Mouse (Mus musculus) forebrain, postnatal 0 days (tissue): ENCODE results near the gene Ap5s1. TPM values are rescaled to one million over a fixed set of nuclear protein-coding genes. Genes with fewer than 3 reads are reported as not detected.

Source experiments
- ATAC-seq: fragments of 200-750 bp; cut with Nextera tagmentation; 2 replicates; pipeline ENCODE4 v1.8.0; 2017; ENCODE audit warnings: mild to moderate bottlenecking, moderate library complexity
- DNase-seq: peaks from one replicate; pipeline ENCODE4 v3.0.0-alpha.2; 2015
- H3K27ac ChIP-seq: fragments of 300-500 bp; sonication (generic); 2 replicates; pipeline ENCODE4 v1.5.1; 2014; ENCODE audit warnings: low read depth, mild to moderate bottlenecking, antibody characterized with exemption, low read length, moderate library complexity, mixed read lengths
- H3K27me3 ChIP-seq: fragments of 300-500 bp; sonication (generic); 2 replicates; pipeline ENCODE4 v1.6.1; 2014; ENCODE audit warnings: mild to moderate bottlenecking, low read length, mixed read lengths; ENCODE audit not compliant: insufficient read depth
- H3K36me3 ChIP-seq: fragments of 300-500 bp; sonication (generic); 2 replicates; pipeline ENCODE4 v1.6.1; 2014; ENCODE audit warnings: mild to moderate bottlenecking, moderate library complexity; ENCODE audit not compliant: insufficient read depth
- H3K4me1 ChIP-seq: fragments of 300-500 bp; sonication (generic); 2 replicates; pipeline ENCODE4 v1.6.1; 2014; ENCODE audit warnings: antibody characterized with exemption; ENCODE audit not compliant: insufficient read depth
- H3K4me2 ChIP-seq: fragments of 300-500 bp; sonication (generic); 2 replicates; pipeline ENCODE4 v1.6.1; 2014; ENCODE audit warnings: low read depth, mild to moderate bottlenecking, moderate library complexity
- H3K4me3 ChIP-seq: fragments of 300-500 bp; sonication (generic); 2 replicates; pipeline ENCODE4 v1.5.1; 2014; ENCODE audit warnings: low read depth, low read length, mixed read lengths
- H3K9ac ChIP-seq: fragments of 300-500 bp; sonication (generic); 2 replicates; pipeline ENCODE4 v1.6.1; 2014; ENCODE audit warnings: mild to moderate bottlenecking
- H3K9me3 ChIP-seq: fragments of 300-500 bp; sonication (generic); 2 replicates; pipeline ENCODE4 v1.6.1; 2016; ENCODE audit warnings: low read length
- CTCF ChIP-seq: sonication (generic); IDR thresholded peaks from 2 replicates; pipeline ENCODE4 v1.5.1; 2016; ENCODE audit warnings: antibody characterized with exemption, control low read depth, low read depth
- WGBS: fragments of 180-500 bp; shearing (Covaris S2); extraction: QIAGEN DNeasy Blood & Tissue Kit; methylation state at CpG from one replicate; pipeline ENCODE4 v1.1.7; 2014; 5-methylcytosine and 5-hydroxymethylcytosine counted together
- polyA plus RNA-seq: library from polyadenylated mRNA; unstranded; fragments of >200 nt; fragmentation: Nextera tagmentation; extraction: Ambion mirVana; gene quantifications from 2 replicates; pipeline ENCODE4 v1.2.1, GENCODE M21; 2015
- total RNA-seq: library from RNA; depleted of rRNA; stranded (reverse); fragments of >200 nt; gene quantifications from 2 replicates; pipeline ENCODE4 v1.2.3, GENCODE M21; 2014

Ap5s1 gene
- total and polyA plus RNA-seq, 2 experiments from 2014 or later: 36.8 to 40.7 TPM

DNA sequence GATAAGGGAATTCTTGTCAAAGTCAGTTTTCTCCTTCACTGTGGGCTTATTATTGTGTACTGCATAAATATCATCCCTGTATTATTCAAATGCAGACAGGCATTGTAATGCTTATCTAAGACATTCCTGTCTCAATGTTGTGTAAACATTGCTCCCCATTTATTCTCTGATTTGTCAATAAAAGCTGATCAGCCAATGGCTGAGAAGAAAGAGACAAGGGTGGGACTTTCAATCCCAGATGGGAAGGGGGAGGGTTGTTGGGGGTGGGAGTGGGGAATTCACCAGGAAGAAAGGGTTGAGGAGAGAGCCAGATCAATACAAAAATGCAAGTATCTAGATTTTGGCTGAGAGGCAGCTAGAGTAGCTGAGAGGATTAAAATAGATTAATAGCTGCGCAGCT is 38.0 kb upstream of the Ap5s1 start:
- H3K4me1 ChIP-seq: 0 out of 2 replicates have a peak, but pooled peaks cover 2% of the 10 kb centered on the region
- H3K36me3 ChIP-seq: 0 out of 2 replicates have a peak, but pooled peaks cover 14% of the 10 kb centered on the region
- WGBS: 55% methylated on average over 1 of the region's 1 CpGs
- DNase-seq: no peak
- TF ChIP-seq CTCF: no peak
- H3K27ac ChIP-seq: no peak overlapping the region
- peak; percentile 40; the same call in 1 of the 2 replicates for ATAC-seq
- no peaks in the 10 kb centered on the region for H3K27me3 ChIP-seq
- no peak overlapping the region for H3K4me3 ChIP-seq
- no peaks in the 10 kb centered on the region for H3K9me3 ChIP-seq
- no peak overlapping the region for H3K9ac ChIP-seq
- H3K4me2 ChIP-seq: no peak overlapping the region

DNA sequence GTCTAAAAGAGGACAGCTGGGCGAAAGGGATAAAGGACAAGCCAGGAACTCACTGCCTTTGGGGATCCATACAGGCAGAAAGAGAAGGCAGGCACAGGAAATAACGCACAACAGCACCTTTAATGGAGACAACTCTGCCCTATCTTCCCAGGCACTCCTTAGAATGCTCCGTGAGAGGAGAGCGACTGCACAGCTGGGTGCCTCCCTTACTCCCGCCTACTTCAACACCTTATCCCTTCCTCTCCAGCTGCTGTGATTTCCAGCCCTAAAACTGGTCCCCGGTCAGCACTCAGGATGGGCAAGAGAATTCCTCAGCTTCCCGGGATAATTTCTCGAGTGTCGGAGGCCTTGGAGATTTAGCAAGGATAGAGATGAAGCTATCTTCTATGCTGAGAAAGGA is 35.9 kb upstream of the Ap5s1 start:
- Histone ChIP-seq H3K4me3 (no peak overlapping the region), H3K27me3 (no peaks in the 10 kb centered on the region), H3K27ac (no peak overlapping the region), H3K36me3 (0 out of 2 replicates have a peak, but pooled peaks cover 14% of the 10 kb centered on the region), H3K9me3 (no peaks in the 10 kb centered on the region), H3K4me1 (0 out of 2 replicates have a peak, but pooled peaks cover 9% of the 10 kb centered on the region), H3K9ac (no peak overlapping the region), H3K4me2 (no peak overlapping the region)
- no peak for TF ChIP-seq CTCF
- WGBS: 34% methylated on average over 9 of the region's 9 CpGs
- DNase-seq (no peak), ATAC-seq (no peak)

DNA sequence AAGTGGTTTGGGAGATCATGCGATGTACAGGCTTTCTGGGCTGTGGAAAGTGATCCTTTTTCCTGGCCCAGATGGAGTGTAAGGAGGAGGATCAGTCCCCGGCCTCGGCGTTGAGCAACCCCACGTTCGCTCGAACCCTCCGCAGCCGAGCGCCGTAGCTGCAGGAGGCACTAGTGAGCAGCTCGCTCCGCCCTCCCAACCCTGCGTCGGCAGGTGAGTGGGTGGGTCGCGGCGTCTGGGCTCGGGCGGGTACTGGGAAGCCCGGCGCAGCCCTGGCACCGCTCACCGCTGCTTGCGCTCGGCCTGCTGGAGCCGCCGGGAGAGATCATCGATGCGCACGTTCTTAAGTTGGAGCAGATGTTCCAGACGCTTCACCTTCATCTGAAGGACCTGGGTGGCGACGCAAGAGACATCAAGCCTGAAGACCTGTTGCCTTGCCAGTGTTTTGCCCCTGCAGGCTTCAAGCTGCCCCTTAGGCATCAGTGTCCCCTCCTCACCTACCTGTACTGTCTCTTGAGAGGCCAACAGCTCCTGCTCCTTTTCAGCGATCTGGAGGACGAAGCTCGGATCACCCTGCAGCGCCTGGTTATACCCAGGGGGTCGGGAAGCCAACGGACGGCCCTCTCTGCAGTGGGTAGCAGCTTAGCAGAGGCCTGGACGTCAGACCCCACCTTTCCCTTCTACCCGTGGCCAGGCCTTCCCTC is 35.3 kb upstream of the Ap5s1 start:
- no peak overlapping the region for H3K27ac ChIP-seq
- 0 out of 2 replicates have a peak overlapping the region, but pooled peaks have one; percentile 18 for H3K9ac ChIP-seq
- ATAC-seq (no peak), DNase-seq (no peak)
- H3K4me3 ChIP-seq: no peak overlapping the region
- H3K4me2 ChIP-seq: no peak overlapping the region; the same call in 1 of the 2 replicates
- H3K27me3 ChIP-seq: no peaks in the 10 kb centered on the region
- TF ChIP-seq CTCF: peak; percentile 28; the same call in 1 of the 2 replicates
- WGBS: 20% methylated on average over 42 of the region's 43 CpGs
- H3K36me3 ChIP-seq: 0 out of 2 replicates have a peak, but pooled peaks cover 14% of the 10 kb centered on the region
- peaks cover 10% of the 10 kb centered on the region; the same call in 1 of the 2 replicates for H3K4me1 ChIP-seq
- no peaks in the 10 kb centered on the region for H3K9me3 ChIP-seq

DNA sequence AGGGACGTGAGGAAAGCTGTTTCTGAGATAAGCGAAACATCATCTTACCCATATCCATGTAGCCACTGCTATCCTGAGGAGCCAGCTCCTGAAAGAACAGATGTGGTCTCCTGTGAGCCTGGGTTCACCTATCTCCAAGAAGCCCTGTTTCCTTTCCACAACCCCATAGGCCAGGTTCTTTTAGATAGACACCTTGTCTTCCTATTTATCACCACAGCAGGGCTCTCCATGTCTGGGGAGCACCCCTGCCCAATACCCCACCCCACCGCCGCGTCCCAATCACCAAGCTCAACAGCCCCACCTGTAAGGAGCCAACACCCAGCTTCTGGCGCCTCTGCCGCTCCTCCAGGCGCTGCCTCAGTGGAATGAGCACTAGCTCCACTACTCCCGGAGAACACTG is 34.6 kb upstream of the Ap5s1 start:
- no peak overlapping the region for H3K27ac ChIP-seq
- no peaks in the 10 kb centered on the region for H3K27me3 ChIP-seq
- H3K9ac ChIP-seq: no peak overlapping the region
- no peak overlapping the region for H3K4me2 ChIP-seq
- no peaks in the 10 kb centered on the region for H3K9me3 ChIP-seq
- no peak for DNase-seq
- WGBS: 61% methylated on average over 9 of the region's 9 CpGs
- no peak overlapping the region for H3K4me3 ChIP-seq
- H3K4me1 ChIP-seq: peaks cover 18% of the 10 kb centered on the region
- H3K36me3 ChIP-seq: 0 out of 2 replicates have a peak, but pooled peaks cover 14% of the 10 kb centered on the region
- no peak for ATAC-seq
- no peak for TF ChIP-seq CTCF

DNA sequence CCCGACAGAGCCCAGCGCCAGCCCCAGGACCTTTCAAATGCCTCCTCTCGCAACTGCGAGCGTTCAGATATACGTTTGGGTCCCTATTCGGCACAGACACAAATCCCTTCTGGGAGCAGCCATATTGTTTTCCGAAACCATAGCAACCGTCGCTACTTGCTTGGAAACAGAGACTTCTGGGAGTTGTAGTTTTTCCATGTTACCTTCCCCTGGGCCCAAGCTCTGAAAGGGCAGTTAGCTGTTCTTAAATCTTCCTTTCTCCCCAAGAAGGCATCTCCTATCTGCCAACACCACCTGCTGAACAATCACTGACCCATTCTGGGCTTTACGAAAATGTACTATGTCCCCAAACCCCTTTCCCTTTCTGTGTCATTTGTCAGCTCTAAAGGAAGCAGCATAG is 32.2 kb upstream of the Ap5s1 start:
- H3K4me3 ChIP-seq: peak overlapping the region; percentile 43
- H3K27ac ChIP-seq: no peak overlapping the region
- peaks cover 31% of the 10 kb centered on the region for H3K4me1 ChIP-seq
- peak overlapping the region; percentile 91 for H3K4me2 ChIP-seq
- 5% methylated on average over 11 of the region's 11 CpGs for WGBS
- peak; percentile 72 for ATAC-seq
- H3K9ac ChIP-seq: no peak overlapping the region
- H3K27me3 ChIP-seq: no peaks in the 10 kb centered on the region
- H3K9me3 ChIP-seq: no peaks in the 10 kb centered on the region
- peaks cover 14% of the 10 kb centered on the region; the same call in 1 of the 2 replicates for H3K36me3 ChIP-seq
- peak; percentile 85 for DNase-seq
- TF ChIP-seq CTCF: no peak

DNA sequence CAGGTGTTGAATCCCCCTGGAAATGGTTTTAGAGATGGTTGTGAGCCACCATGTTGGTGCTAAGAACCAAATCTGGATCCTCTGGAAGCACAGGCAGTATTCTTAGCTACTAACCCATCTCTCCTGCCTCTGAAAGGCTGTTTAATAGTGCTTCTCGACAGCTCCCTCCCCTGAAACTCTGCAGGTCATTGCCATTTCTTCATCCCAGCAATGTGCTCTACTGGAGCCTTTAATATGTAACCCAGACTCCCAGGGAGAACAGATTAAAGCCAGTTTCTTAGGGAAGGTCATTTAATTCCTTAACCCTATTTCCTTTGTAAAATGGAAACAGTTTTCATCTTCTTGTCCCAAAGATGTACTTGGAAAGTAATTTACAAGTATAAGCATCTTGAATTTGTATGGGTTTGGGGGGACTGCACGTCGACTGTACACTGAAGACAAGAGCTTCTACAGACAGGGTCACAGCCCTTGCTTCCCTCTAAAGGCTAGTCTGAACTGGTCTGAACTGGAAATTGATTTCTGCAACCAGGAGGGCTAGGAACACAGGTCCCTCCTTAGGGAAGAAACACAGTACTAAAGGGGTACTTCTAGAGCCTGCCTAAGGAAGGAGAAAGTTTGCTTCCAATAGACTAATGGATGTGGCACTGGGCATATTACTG is 31.5 kb upstream of the Ap5s1 start:
- Histone ChIP-seq H3K9me3 (no peaks in the 10 kb centered on the region), H3K4me2 (no peak overlapping the region), H3K36me3 (peaks cover 14% of the 10 kb centered on the region; the same call in 1 of the 2 replicates), H3K9ac (no peak overlapping the region), H3K27ac (no peak overlapping the region), H3K4me3 (no peak overlapping the region), H3K27me3 (no peaks in the 10 kb centered on the region), H3K4me1 (peaks cover 33% of the 10 kb centered on the region)
- no peak for ATAC-seq
- DNase-seq: no peak
- 70% methylated on average over 3 of the region's 3 CpGs for WGBS
- no peak for TF ChIP-seq CTCF

DNA sequence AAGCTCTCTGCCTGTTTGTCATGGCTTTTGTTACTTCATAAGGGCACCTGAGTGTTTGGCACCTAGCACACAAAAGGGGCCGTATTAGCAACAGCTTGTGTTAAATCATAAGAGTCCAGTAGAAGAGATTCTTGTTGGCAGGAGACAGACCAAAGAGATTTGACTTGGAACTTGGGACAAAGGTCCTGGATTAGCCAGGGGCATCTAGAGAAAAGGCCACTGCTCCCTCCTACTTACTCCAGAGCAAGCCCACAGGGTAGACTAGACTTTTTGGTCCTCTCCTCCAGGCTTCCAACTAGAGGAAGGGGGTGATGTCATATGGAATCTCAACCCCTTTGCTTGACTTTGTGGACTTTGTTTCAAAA is 31.0 kb upstream of the Ap5s1 start:
- H3K36me3 ChIP-seq: peaks cover 14% of the 10 kb centered on the region; the same call in 1 of the 2 replicates
- ATAC-seq (no peak), DNase-seq (no peak)
- no peak overlapping the region for H3K4me2 ChIP-seq
- peaks cover 33% of the 10 kb centered on the region for H3K4me1 ChIP-seq
- no peak overlapping the region for H3K27ac ChIP-seq
- H3K9ac ChIP-seq: no peak overlapping the region
- TF ChIP-seq CTCF: no peak
- no peaks in the 10 kb centered on the region for H3K9me3 ChIP-seq
- no peak overlapping the region for H3K4me3 ChIP-seq
- 81% methylated on average over 1 of the region's 1 CpGs for WGBS
- H3K27me3 ChIP-seq: no peaks in the 10 kb centered on the region
